Mouse (Mus musculus): ENCODE measurements around the gene Macc1. TPM values are rescaled to one million over a fixed set of nuclear protein-coding genes. Genes with fewer than 3 reads are reported as not detected.

Gene Macc1
- polyA plus RNA-seq (2014; fragmentation: Nextera tagmentation; extraction: Ambion mirVana), result 0.08 and 0.20 TPM in 2 replicates

DNA sequence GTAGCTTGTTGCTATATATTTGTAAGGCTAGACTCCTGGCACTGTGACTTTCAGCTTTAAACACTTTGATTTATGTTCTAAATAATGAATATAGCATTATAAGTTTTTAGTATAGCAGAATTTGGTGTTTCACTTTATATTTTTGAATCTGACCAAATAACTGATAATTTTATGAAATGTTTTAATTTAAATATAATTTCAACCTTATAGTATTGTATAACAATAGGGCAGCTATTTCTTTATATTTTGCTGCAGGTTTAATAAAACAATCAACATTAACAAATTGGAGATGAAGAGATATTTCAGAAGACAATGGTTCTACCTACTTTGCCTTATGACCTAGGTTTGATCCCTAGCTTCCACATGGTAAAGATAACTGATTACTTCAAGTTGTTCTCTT lies at the start of gene Macc1:
Gene Macc1 (plus strand): TSS at position 301 of the 400 bp plus-strand sequence.
- no peaks in the 10 kb centered on the region for H3K27me3 ChIP-seq (ENCODE audit: control insufficient read depth, insufficient read depth, low read length)
- ATAC-seq (ENCODE audit: insufficient read depth, low FRiP score, low TSS enrichment) (no peak), DNase-seq (ENCODE audit: low spot score) (no peak)
- H3K4me2 ChIP-seq (ENCODE audit: low read depth), result no peak within 1 kb of the TSS
- no peaks in the 10 kb centered on the region for H3K9me3 ChIP-seq (ENCODE audit: control insufficient read depth, low read length)
- H3K36me3 ChIP-seq (ENCODE audit: control insufficient read depth, insufficient read depth, low read length), result no peaks in the 10 kb centered on the region
- no peak within 1 kb of the TSS for H3K4me3 ChIP-seq (ENCODE audit: low read depth, low read length)
- no peak within 1 kb of the TSS for H3K27ac ChIP-seq (ENCODE audit: low read depth, low read length)
- H3K4me1 ChIP-seq (ENCODE audit: control insufficient read depth, insufficient read depth, low read length), result no peaks in the 10 kb centered on the region
- H3K9ac ChIP-seq (ENCODE audit: low read length), result no peak within 1 kb of the TSS

DNA sequence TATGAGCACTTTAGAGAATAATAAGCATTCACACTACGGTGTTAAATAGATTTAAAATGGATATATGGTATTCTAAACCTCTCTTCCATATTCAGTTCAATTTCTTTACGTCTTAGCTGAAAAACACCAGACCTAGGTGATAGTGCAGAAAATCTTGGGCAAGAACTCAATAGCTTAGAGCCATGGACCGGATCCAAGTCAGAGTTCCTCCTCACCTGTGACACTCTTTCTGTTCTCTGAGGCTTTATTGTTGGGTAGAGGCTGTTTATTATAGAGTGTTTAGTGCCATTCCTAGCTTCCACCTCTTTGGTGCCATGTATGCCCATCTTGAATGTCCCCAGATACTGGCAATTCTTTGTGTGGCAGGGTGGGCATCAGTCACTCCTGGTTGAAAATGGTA lies 49.6 kb upstream of the Macc1 start:
- no peaks in the 10 kb centered on the region for H3K36me3 ChIP-seq (ENCODE audit: control insufficient read depth, insufficient read depth, low read length)
- no peaks in the 10 kb centered on the region for H3K27me3 ChIP-seq (ENCODE audit: control insufficient read depth, insufficient read depth, low read length)
- no peak overlapping the region for H3K9ac ChIP-seq (ENCODE audit: low read length)
- ATAC-seq (ENCODE audit: insufficient read depth, low FRiP score, low TSS enrichment) (no peak), DNase-seq (ENCODE audit: low spot score) (no peak)
- no peaks in the 10 kb centered on the region for H3K9me3 ChIP-seq (ENCODE audit: control insufficient read depth, low read length)
- no peak overlapping the region for H3K4me3 ChIP-seq (ENCODE audit: low read depth, low read length)
- no peaks in the 10 kb centered on the region for H3K4me1 ChIP-seq (ENCODE audit: control insufficient read depth, insufficient read depth, low read length)
- no peak overlapping the region for H3K4me2 ChIP-seq (ENCODE audit: low read depth)
- no peak overlapping the region for H3K27ac ChIP-seq (ENCODE audit: low read depth, low read length)
- whole genome bisulfite sequencing, result 89% methylated on average over 3 of the region's 3 CpGs

DNA sequence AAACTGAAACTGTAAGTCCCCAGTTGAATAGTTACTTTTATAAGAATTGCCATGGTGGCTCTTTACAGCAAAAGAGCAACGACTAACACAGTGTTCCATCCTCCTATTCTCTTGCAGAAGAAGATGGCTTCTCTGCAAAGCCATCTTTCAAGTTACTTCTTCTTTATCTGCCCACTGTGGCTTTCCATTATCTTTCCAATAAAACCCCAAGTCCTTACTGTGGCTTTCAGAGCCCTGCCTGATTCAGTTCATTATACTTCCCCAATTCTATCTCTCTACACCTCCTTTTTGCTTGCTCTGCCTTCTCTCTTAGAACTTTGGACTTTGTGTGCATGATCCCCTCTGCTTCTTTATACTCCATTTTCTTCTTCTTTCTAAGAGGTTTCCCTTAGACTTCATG lies 45.3 kb upstream of the Macc1 start:
- Histone ChIP-seq H3K27me3 (ENCODE audit: control insufficient read depth, insufficient read depth, low read length) (no peaks in the 10 kb centered on the region), H3K9ac (ENCODE audit: low read length) (no peak overlapping the region), H3K9me3 (ENCODE audit: control insufficient read depth, low read length) (no peaks in the 10 kb centered on the region), H3K36me3 (ENCODE audit: control insufficient read depth, insufficient read depth, low read length) (no peaks in the 10 kb centered on the region), H3K27ac (ENCODE audit: low read depth, low read length) (no peak overlapping the region), H3K4me2 (ENCODE audit: low read depth) (no peak overlapping the region), H3K4me3 (ENCODE audit: low read depth, low read length) (no peak overlapping the region), H3K4me1 (ENCODE audit: control insufficient read depth, insufficient read depth, low read length) (no peaks in the 10 kb centered on the region)
- no peak for DNase-seq (ENCODE audit: low spot score)
- ATAC-seq (ENCODE audit: insufficient read depth, low FRiP score, low TSS enrichment), result no peak
- WGBS, result 77% methylated on average over 1 of the region's 1 CpGs

DNA sequence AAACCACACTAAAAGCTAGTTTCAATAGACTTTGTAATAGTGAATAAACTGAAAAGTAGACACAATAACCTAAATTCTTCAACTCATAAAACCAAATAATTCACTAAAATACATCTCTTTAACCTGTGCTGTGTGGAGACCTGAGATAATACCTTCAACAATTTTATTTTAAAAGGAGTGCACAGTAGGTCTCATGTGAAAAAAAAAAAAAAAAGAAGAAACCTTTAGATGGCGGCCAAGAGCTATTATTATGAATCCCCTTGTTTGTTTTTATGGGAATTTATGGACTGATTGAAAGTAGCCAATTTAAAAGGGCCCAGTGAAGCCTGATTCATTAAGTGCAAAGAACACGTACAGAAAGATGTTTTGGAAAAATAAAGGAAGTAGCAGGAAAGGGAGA lies 44.0 kb upstream of the Macc1 start:
- DNase-seq (ENCODE audit: low spot score) (no peak), ATAC-seq (ENCODE audit: insufficient read depth, low FRiP score, low TSS enrichment) (no peak)
- Histone ChIP-seq H3K4me2 (ENCODE audit: low read depth) (no peak overlapping the region), H3K27me3 (ENCODE audit: control insufficient read depth, insufficient read depth, low read length) (no peaks in the 10 kb centered on the region), H3K9ac (ENCODE audit: low read length) (no peak overlapping the region), H3K36me3 (ENCODE audit: control insufficient read depth, insufficient read depth, low read length) (no peaks in the 10 kb centered on the region), H3K4me3 (ENCODE audit: low read depth, low read length) (no peak overlapping the region), H3K4me1 (ENCODE audit: control insufficient read depth, insufficient read depth, low read length) (no peaks in the 10 kb centered on the region), H3K9me3 (ENCODE audit: control insufficient read depth, low read length) (no peaks in the 10 kb centered on the region), H3K27ac (ENCODE audit: low read depth, low read length) (no peak overlapping the region)
- 78% methylated on average over 2 of the region's 2 CpGs for WGBS

DNA sequence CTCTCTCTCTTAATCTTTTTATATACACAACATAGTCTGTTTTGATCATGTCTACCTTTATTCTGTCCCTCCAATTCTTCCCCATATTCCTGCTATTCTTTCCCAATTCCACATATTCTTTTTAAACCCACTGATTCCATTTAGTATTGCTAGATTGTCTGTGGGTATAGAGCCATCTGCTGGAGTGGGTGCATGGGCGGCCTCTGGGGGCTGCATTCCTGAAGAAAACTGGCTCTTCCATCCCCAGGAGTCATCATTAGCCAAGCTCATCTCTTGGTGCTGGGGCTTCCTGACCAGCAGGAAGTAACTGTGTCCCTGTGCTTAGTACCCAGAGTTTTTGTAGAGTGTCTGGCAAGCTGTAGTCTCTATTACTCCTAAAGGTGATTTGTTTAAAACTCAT lies 42.1 kb upstream of the Macc1 start:
- H3K4me3 ChIP-seq (ENCODE audit: low read depth, low read length), result no peak overlapping the region
- H3K27ac ChIP-seq (ENCODE audit: low read depth, low read length), result no peak overlapping the region
- H3K4me2 ChIP-seq (ENCODE audit: low read depth), result no peak overlapping the region
- no peaks in the 10 kb centered on the region for H3K36me3 ChIP-seq (ENCODE audit: control insufficient read depth, insufficient read depth, low read length)
- H3K9me3 ChIP-seq (ENCODE audit: control insufficient read depth, low read length), result no peaks in the 10 kb centered on the region
- DNase-seq (ENCODE audit: low spot score) (no peak), ATAC-seq (ENCODE audit: insufficient read depth, low FRiP score, low TSS enrichment) (no peak)
- 76% methylated on average over 1 of the region's 1 CpGs for WGBS
- H3K4me1 ChIP-seq (ENCODE audit: control insufficient read depth, insufficient read depth, low read length), result no peaks in the 10 kb centered on the region
- no peaks in the 10 kb centered on the region for H3K27me3 ChIP-seq (ENCODE audit: control insufficient read depth, insufficient read depth, low read length)
- no peak overlapping the region for H3K9ac ChIP-seq (ENCODE audit: low read length)

DNA sequence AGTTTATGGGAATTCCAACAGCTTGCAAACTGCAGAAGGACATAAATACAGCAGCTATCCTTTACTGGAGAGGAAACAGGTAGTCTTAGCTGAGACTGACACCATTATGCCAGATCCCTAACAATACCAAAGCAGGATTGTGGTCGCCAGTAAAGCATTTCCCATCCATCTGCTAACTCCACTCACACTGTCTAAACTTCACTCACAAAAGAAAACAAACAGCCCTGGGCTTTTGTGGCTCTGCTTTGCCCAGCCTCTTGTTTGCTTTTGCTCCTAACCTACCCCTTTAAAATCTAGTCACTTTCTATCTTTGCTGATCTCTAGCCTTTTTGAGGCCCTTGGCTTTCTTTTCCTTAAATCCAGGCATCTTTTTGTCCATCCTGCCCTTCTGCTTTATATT lies 40.5 kb upstream of the Macc1 start:
- no peak overlapping the region for H3K4me3 ChIP-seq (ENCODE audit: low read depth, low read length)
- DNase-seq (ENCODE audit: low spot score), result no peak
- H3K9ac ChIP-seq (ENCODE audit: low read length), result no peak overlapping the region
- WGBS, result 0% methylated on average over 1 of the region's 1 CpGs
- H3K9me3 ChIP-seq (ENCODE audit: control insufficient read depth, low read length), result no peaks in the 10 kb centered on the region
- no peaks in the 10 kb centered on the region for H3K4me1 ChIP-seq (ENCODE audit: control insufficient read depth, insufficient read depth, low read length)
- H3K27me3 ChIP-seq (ENCODE audit: control insufficient read depth, insufficient read depth, low read length), result no peaks in the 10 kb centered on the region
- H3K36me3 ChIP-seq (ENCODE audit: control insufficient read depth, insufficient read depth, low read length), result no peaks in the 10 kb centered on the region
- no peak overlapping the region for H3K27ac ChIP-seq (ENCODE audit: low read depth, low read length)
- no peak overlapping the region for H3K4me2 ChIP-seq (ENCODE audit: low read depth)
- ATAC-seq (ENCODE audit: insufficient read depth, low FRiP score, low TSS enrichment), result no peak

DNA sequence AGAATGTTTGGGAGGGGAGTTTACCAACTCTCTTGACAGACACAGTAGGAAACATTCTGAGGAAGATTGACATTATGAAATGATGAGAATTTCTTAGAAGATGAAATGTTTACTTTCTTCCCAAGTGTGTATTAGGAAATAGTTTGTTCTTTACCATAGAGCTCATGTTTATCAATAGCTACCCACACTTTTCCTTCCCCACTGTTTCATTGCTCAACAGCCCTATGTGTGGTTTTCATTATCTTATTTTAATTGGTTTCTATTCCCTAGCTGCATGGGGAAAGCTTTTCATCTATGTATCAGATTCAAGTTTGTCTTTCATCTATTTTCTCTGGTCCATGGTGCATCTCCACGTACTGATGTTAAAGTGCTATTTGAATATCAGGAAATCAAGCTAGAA lies 37.8 kb upstream of the Macc1 start:
- Histone ChIP-seq H3K36me3 (ENCODE audit: control insufficient read depth, insufficient read depth, low read length) (no peaks in the 10 kb centered on the region), H3K4me2 (ENCODE audit: low read depth) (no peak overlapping the region), H3K4me1 (ENCODE audit: control insufficient read depth, insufficient read depth, low read length) (no peaks in the 10 kb centered on the region), H3K27me3 (ENCODE audit: control insufficient read depth, insufficient read depth, low read length) (no peaks in the 10 kb centered on the region), H3K4me3 (ENCODE audit: low read depth, low read length) (no peak overlapping the region), H3K27ac (ENCODE audit: low read depth, low read length) (no peak overlapping the region), H3K9ac (ENCODE audit: low read length) (no peak overlapping the region), H3K9me3 (ENCODE audit: control insufficient read depth, low read length) (no peaks in the 10 kb centered on the region)
- WGBS, result 81% methylated on average over 1 of the region's 1 CpGs
- ATAC-seq (ENCODE audit: insufficient read depth, low FRiP score, low TSS enrichment) (no peak), DNase-seq (ENCODE audit: low spot score) (no peak)

DNA sequence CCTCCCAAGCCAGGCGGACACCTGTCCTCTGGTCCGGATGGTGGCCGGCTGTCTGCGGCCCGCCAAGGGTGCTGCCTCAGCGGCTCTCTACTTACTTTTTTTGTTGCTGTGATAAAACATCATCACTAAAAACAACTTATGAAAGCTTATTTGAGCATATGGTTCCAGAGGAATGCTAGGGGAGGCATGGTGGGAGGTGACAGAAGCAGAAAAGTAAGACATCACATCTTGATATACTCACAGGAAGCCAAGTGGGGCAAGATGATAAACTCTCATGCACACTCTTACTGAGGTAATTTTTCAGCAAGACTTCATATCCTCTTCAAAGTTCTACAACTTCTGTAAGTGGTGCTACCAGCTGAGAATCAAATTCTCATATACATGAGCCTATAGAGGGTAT lies 22.5 kb upstream of the Macc1 start:
- Histone ChIP-seq H3K9me3 (ENCODE audit: control insufficient read depth, low read length) (no peaks in the 10 kb centered on the region), H3K27ac (ENCODE audit: low read depth, low read length) (no peak overlapping the region), H3K27me3 (ENCODE audit: control insufficient read depth, insufficient read depth, low read length) (no peaks in the 10 kb centered on the region), H3K4me3 (ENCODE audit: low read depth, low read length) (no peak overlapping the region), H3K9ac (ENCODE audit: low read length) (no peak overlapping the region), H3K4me2 (ENCODE audit: low read depth) (no peak overlapping the region), H3K4me1 (ENCODE audit: control insufficient read depth, insufficient read depth, low read length) (no peaks in the 10 kb centered on the region), H3K36me3 (ENCODE audit: control insufficient read depth, insufficient read depth, low read length) (no peaks in the 10 kb centered on the region)
- WGBS, result 85% methylated on average over 6 of the region's 6 CpGs
- DNase-seq (ENCODE audit: low spot score) (no peak), ATAC-seq (ENCODE audit: insufficient read depth, low FRiP score, low TSS enrichment) (no peak)

DNA sequence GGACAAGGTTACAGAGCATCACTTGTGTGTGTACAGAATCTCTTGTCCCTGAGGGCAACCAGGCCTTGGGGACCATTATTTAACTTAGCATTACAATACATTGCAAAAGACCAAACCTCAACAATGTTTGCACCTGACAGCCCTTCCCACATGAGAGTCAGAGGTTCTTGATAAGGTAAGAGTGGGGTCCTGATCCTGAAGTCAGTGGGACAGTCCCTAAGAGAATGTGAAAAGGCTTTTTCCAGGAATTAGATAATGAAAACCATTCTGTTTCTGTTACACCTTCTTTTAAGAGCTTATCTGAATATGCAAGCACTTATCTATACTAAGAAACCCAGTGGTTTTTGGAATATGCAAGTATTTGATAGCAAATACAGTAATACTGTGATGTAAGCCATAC lies 10.5 kb upstream of the Macc1 start:
- Histone ChIP-seq H3K4me3 (ENCODE audit: low read depth, low read length) (no peak overlapping the region), H3K9ac (ENCODE audit: low read length) (no peak overlapping the region), H3K27ac (ENCODE audit: low read depth, low read length) (no peak overlapping the region), H3K9me3 (ENCODE audit: control insufficient read depth, low read length) (no peaks in the 10 kb centered on the region), H3K4me2 (ENCODE audit: low read depth) (no peak overlapping the region), H3K36me3 (ENCODE audit: control insufficient read depth, insufficient read depth, low read length) (no peaks in the 10 kb centered on the region), H3K27me3 (ENCODE audit: control insufficient read depth, insufficient read depth, low read length) (no peaks in the 10 kb centered on the region), H3K4me1 (ENCODE audit: control insufficient read depth, insufficient read depth, low read length) (no peaks in the 10 kb centered on the region)
- DNase-seq (ENCODE audit: low spot score), result no peak
- ATAC-seq (ENCODE audit: insufficient read depth, low FRiP score, low TSS enrichment), result no peak
